Mouse (Mus musculus) CH12.LX (cell line): ENCODE measurements around the gene Nox4.

Source experiments
- BHLHE40 ChIP-seq: IDR thresholded peaks from 2 replicates; pipeline ENCODE4 v1.6.1; 2011; ENCODE audit warnings: mild to moderate bottlenecking, low read depth, low read length, improper control_type of control experiment
- ELF1 ChIP-seq: IDR thresholded peaks from 2 replicates; pipeline ENCODE4 v1.6.1; 2014; ENCODE audit warnings: low read depth, mild to moderate bottlenecking, inconsistent platforms, low read length, improper control_type of control experiment
- NRF1 ChIP-seq: IDR thresholded peaks from 2 replicates; pipeline ENCODE4 v1.6.1; 2014; ENCODE audit warnings: low read depth, mild to moderate bottlenecking, inconsistent platforms, low read length, improper control_type of control experiment, moderate library complexity
- POLR2A ChIP-seq: IDR thresholded peaks from 2 replicates; pipeline ENCODE4 v1.6.1; 2011; ENCODE audit warnings: low read depth, mild to moderate bottlenecking, improper control_type of control experiment, low read length
- USF1 ChIP-seq: IDR thresholded peaks from 2 replicates; pipeline ENCODE4 v1.6.1; 2014; ENCODE audit warnings: low read depth, mild to moderate bottlenecking, inconsistent platforms, low read length, improper control_type of control experiment

DNA sequence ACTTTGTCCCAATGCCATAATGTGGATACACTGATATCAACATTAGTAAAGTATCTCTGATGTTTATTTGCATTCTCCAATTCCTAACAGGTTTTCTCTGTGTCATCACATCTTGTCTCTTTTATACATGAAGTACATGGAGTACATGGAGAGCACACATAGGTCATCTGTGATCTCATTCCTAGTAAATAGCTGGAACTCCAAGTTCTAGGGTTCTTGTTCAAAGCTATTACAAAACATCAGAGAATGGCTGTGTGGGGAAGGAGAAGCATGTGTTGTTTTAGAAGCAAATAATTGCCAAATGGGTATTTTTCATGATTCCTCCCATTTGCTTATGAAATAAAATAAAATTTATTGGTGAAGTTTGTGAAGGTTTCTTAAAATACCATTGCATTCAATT, 121.9 kb downstream of the Nox4 start:
- TF ChIP-seq USF1: no peak
- TF ChIP-seq BHLHE40: no peak
- no peak for TF ChIP-seq ELF1
- no peak for TF ChIP-seq POLR2A
- no peak for TF ChIP-seq NRF1
